Mouse (Mus musculus): ENCODE data around the gene Bves. TPM values are rescaled to one million over a fixed set of nuclear protein-coding genes. Genes with fewer than 3 reads are reported as not detected.

Bves gene
- polyA plus RNA-seq, 1 experiment from 2014 or later: 2.6 TPM

DNA sequence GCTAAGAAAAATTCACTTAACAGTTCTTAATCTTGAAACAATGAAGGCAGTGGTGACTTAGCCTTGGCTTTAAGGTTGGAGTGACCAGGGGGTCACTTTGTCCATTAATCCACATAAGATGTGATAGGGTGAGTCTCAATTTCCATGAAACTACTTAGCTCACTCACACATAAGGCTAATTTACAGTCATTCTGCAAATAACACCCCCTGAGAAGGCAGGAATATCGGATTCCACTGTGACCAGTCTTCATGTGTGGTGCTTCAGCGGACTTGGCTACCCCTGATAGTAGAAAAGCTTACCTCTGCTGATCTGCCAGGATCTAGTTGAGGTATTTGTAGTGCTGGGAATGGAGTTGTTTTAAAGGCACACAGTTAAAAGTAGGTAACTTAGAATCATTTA, 35.0 kb downstream of the Bves start:
- Histone ChIP-seq H3K27me3 (ENCODE audit: control insufficient read depth, insufficient read depth, low read length) (no peaks in the 10 kb centered on the region), H3K9me3 (ENCODE audit: control insufficient read depth, low read length) (no peaks in the 10 kb centered on the region), H3K4me1 (replicated peaks; ENCODE audit: control insufficient read depth, insufficient read depth, low read length) (no peaks in the 10 kb centered on the region), H3K4me2 (replicated peaks) (no peak overlapping the region), H3K4me3 (replicated peaks; ENCODE audit: low read length) (no peak overlapping the region), H3K27ac (no peak overlapping the region), H3K36me3 (replicated peaks; ENCODE audit: control insufficient read depth, insufficient read depth) (no peaks in the 10 kb centered on the region), H3K9ac (no peak overlapping the region)
- 83% methylated on average over 2 of the region's 2 CpGs for WGBS
- ATAC-seq (ENCODE audit: low FRiP score): no peak
- no peak for DNase-seq (ENCODE audit: low spot score)

DNA sequence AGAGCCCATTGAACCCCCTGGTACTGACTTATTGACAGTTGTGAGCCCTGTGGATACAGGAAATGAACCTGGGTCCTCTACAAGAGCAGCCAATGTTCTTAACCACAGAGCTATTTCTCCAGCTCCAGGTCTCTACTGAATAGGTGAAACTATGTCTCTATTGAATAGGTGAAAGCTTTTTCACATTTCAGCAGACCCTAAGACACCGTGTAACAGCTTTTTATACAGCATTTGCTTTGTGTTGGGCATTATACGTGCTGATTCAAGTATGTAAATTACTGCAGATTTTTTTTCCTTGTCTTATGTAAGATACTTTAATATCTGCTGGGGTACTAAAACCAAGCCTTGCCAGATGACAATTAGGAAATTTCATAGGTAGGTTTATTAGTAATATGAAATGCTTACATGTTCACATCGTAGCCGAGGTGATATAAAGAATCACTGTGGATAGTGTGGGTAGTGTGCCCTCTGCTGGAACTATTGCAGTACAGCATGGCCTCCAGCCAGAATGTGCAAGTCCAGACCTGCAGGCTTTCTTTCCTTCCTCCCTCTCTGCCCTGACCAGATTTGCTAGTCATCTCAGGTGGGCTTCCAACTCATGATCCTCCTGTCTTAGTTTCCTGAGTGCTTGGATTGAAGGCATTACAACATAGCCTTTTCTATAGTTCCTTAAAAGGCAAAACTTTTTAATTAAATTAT, 37.6 kb downstream of the Bves start:
- Histone ChIP-seq H3K9ac (no peak overlapping the region), H3K4me2 (replicated peaks) (no peak overlapping the region; the same call in 1 of the 2 replicates), H3K9me3 (ENCODE audit: control insufficient read depth, low read length) (no peaks in the 10 kb centered on the region), H3K27me3 (ENCODE audit: control insufficient read depth, insufficient read depth, low read length) (no peaks in the 10 kb centered on the region), H3K4me3 (replicated peaks; ENCODE audit: low read length) (no peak overlapping the region), H3K36me3 (replicated peaks; ENCODE audit: control insufficient read depth, insufficient read depth) (no peaks in the 10 kb centered on the region), H3K4me1 (replicated peaks; ENCODE audit: control insufficient read depth, insufficient read depth, low read length) (no peaks in the 10 kb centered on the region), H3K27ac (no peak overlapping the region)
- peak; percentile 92 for DNase-seq (ENCODE audit: low spot score)
- WGBS: 43% methylated on average over 4 of the region's 4 CpGs
- ATAC-seq (ENCODE audit: low FRiP score): peak; percentile 87

DNA sequence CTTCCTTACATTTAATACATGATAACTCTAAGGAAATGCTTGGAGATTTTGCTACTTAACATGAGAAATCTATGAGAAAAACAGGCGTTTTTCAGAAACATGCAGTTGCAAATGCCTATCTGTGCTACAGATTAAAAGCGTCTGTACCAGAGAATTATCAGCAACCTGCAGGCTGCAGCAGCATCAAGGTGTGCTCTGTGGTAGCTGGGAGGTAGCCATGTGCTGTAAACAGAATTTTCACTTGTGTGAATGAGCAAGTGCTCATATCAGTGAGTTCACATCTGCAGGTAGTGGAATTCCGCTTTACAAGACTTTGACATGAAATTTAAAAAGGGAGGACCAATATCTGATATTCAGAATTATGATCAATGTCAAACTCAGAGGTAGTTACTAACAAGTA, 42.7 kb downstream of the Bves start:
- no peak for ATAC-seq (ENCODE audit: low FRiP score)
- H3K27ac ChIP-seq: no peak overlapping the region
- WGBS: 91% methylated on average over 3 of the region's 3 CpGs
- no peak overlapping the region for H3K4me3 ChIP-seq (replicated peaks; ENCODE audit: low read length)
- no peaks in the 10 kb centered on the region for H3K27me3 ChIP-seq (ENCODE audit: control insufficient read depth, insufficient read depth, low read length)
- H3K9ac ChIP-seq: no peak overlapping the region
- no peak overlapping the region for H3K4me2 ChIP-seq (replicated peaks)
- no peak for DNase-seq (ENCODE audit: low spot score)
- H3K9me3 ChIP-seq (ENCODE audit: control insufficient read depth, low read length): no peaks in the 10 kb centered on the region
- no peaks in the 10 kb centered on the region for H3K4me1 ChIP-seq (replicated peaks; ENCODE audit: control insufficient read depth, insufficient read depth, low read length)
- no peaks in the 10 kb centered on the region; the same call in 1 of the 2 replicates for H3K36me3 ChIP-seq (replicated peaks; ENCODE audit: control insufficient read depth, insufficient read depth)

DNA sequence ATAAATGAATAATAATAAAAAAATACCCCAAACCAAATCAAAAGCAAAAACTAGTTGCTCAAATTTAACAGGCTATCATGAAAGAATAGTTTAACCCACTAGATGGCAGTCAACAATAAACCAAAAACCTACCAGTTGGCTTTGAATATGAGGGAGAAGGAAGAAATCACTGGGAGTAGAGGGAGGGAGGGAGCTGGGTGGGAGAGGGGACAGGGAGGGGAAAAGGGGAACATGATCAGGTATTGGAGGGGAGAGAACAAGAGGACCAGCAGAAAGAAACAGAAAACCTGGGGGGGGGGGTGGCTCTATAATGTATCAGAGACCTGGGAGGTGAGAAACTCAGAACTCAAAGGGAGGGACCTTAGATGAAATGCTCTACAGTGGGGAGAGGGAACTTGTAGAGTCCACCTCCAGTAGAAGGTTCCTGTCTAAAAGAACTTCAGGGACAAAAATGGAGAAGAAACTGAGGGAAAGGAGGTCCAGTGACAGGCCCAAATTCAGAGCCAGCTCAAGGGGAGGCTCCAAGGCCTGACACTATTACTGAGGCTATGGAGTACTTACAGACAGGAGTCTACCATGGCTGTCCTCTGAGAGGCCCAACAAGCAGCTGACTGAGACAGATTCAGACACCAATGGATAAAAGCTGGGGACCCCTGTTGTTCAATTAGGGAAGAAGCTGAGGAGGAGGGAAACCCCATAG, 46.5 kb downstream of the Bves start:
- no peak overlapping the region for H3K27ac ChIP-seq
- no peak overlapping the region for H3K9ac ChIP-seq
- H3K4me3 ChIP-seq (replicated peaks; ENCODE audit: low read length): no peak overlapping the region
- DNase-seq (ENCODE audit: low spot score) (peak; percentile 70), ATAC-seq (ENCODE audit: low FRiP score) (peak; percentile 53; the same call in 1 of the 2 replicates)
- no peak overlapping the region for H3K4me2 ChIP-seq (replicated peaks)
- no peaks in the 10 kb centered on the region for H3K9me3 ChIP-seq (ENCODE audit: control insufficient read depth, low read length)
- no peaks in the 10 kb centered on the region for H3K4me1 ChIP-seq (replicated peaks; ENCODE audit: control insufficient read depth, insufficient read depth, low read length)
- H3K36me3 ChIP-seq (replicated peaks; ENCODE audit: control insufficient read depth, insufficient read depth): no peaks in the 10 kb centered on the region; the same call in 1 of the 2 replicates
- no peaks in the 10 kb centered on the region for H3K27me3 ChIP-seq (ENCODE audit: control insufficient read depth, insufficient read depth, low read length)

DNA sequence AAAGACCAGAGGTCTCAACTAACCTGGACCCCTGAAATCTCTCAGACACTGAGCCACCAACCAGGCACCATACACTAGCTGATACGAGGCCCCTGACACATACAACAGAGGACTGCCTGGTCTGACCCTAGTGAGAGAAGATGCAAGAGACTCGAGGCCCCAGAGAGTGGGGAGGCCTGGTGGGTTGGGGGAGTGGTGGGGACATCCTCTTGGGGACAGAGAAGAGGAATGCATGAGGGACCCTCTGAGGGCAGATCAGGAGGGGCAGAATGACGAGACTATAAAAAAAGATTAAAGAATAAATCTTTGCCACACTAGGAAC, 47.0 kb downstream of the Bves start:
- Histone ChIP-seq H3K4me1 (replicated peaks; ENCODE audit: control insufficient read depth, insufficient read depth, low read length) (no peaks in the 10 kb centered on the region), H3K27me3 (ENCODE audit: control insufficient read depth, insufficient read depth, low read length) (no peaks in the 10 kb centered on the region), H3K4me3 (replicated peaks; ENCODE audit: low read length) (no peak overlapping the region), H3K27ac (no peak overlapping the region), H3K9me3 (ENCODE audit: control insufficient read depth, low read length) (no peaks in the 10 kb centered on the region), H3K36me3 (replicated peaks; ENCODE audit: control insufficient read depth, insufficient read depth) (no peaks in the 10 kb centered on the region; the same call in 1 of the 2 replicates), H3K9ac (no peak overlapping the region), H3K4me2 (replicated peaks) (no peak overlapping the region)
- ATAC-seq (ENCODE audit: low FRiP score): no peak
- DNase-seq (ENCODE audit: low spot score): no peak
- WGBS: 56% methylated on average over 3 of the region's 3 CpGs

DNA sequence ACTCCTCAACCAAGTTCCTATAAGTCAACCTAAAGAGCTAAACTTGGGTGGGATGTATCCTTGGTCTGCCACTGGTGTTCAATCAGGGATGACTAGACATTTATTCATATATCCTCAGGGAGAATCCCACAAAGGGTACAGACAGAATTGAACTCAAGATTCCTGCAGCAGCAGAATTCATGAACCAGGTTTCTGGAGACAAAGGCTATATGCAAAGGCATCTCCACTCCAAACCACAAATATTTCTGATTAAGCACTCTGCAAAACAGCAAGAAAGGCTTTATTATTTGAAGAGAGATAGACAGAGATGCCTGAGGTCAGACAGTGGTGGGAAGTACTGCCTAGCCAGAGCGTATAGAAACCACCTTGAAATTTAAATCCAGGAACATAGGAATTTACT, 62.6 kb downstream of the Bves start:
- ATAC-seq (ENCODE audit: low FRiP score): no peak
- no peak for DNase-seq (ENCODE audit: low spot score)
- H3K4me3 ChIP-seq (replicated peaks; ENCODE audit: low read length): no peak overlapping the region
- H3K27ac ChIP-seq: no peak overlapping the region
- no peaks in the 10 kb centered on the region for H3K9me3 ChIP-seq (ENCODE audit: control insufficient read depth, low read length)
- WGBS: 86% methylated on average over 1 of the region's 1 CpGs
- no peaks in the 10 kb centered on the region for H3K27me3 ChIP-seq (ENCODE audit: control insufficient read depth, insufficient read depth, low read length)
- H3K36me3 ChIP-seq (replicated peaks; ENCODE audit: control insufficient read depth, insufficient read depth): no peaks in the 10 kb centered on the region
- no peak overlapping the region for H3K4me2 ChIP-seq (replicated peaks)
- no peak overlapping the region for H3K9ac ChIP-seq
- H3K4me1 ChIP-seq (replicated peaks; ENCODE audit: control insufficient read depth, insufficient read depth, low read length): no peaks in the 10 kb centered on the region

DNA sequence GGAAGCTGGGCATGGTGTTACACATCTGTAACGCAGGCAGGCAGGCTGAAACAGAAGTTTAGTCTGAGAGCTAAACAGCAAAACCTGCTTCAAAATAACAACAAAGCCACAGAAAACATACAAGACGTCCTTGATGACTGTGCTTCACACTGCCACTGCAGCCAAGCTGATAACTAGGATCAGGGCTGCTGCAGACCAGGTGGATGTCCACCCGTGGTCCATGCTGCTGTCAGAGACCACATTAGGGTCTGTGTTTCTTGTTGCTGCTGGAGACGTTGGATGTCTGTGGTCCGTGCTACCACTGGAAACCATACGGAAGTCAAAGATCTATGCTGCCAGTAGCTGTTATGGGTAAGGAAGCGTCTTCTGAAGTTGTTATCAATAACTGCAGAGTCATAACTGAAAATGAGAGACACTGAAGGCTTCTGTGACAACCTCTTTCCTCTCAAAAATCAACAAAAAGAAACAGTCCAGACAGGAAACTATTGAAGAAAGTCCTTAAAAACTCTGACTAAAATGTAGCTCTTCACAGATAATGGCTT, 64.2 kb downstream of the Bves start:
- WGBS: 88% methylated on average over 7 of the region's 7 CpGs
- Histone ChIP-seq H3K4me1 (replicated peaks; ENCODE audit: control insufficient read depth, insufficient read depth, low read length) (no peaks in the 10 kb centered on the region), H3K4me2 (replicated peaks) (no peak overlapping the region), H3K4me3 (replicated peaks; ENCODE audit: low read length) (no peak overlapping the region), H3K9ac (no peak overlapping the region), H3K36me3 (replicated peaks; ENCODE audit: control insufficient read depth, insufficient read depth) (no peaks in the 10 kb centered on the region), H3K27me3 (ENCODE audit: control insufficient read depth, insufficient read depth, low read length) (no peaks in the 10 kb centered on the region), H3K9me3 (ENCODE audit: control insufficient read depth, low read length) (no peaks in the 10 kb centered on the region), H3K27ac (no peak overlapping the region)
- DNase-seq (ENCODE audit: low spot score): no peak
- ATAC-seq (ENCODE audit: low FRiP score): no peak

DNA sequence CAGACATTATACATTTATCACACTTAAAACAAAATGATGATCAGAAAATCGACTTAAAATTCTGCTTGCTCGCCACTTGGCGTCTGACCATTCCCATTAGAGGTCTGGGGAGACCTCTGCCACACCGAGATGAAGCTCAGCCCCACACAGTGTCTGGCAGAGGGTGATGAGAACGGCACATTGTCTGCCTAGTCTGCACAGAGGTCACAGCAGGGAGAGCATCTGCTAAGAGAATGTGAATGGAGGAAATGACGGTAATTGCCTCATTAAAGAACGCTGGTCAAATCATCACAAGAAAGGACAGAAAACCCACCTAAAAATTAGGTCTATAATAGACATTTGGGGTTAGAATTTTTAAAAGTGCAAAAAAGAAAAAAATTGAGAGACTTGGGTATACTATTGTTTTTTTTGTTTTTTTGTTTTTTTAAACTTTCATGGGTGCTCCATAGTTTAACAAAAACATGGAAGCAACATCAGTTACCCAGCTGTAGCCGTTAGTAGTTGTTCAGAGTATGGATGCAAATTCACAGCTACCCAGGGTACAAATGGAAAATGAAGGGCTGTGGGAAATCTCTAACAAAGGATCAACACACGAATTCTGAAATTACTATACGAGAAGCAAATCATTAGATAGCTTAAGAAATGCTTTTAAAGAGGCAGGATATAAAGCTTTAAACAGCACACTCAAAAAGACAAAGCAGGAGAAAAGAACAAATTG, 75.2 kb downstream of the Bves start:
- WGBS: 5% methylated on average over 10 of the region's 10 CpGs
- Histone ChIP-seq H3K4me1 (replicated peaks; ENCODE audit: control insufficient read depth, insufficient read depth, low read length) (peaks cover 9% of the 10 kb centered on the region), H3K9me3 (ENCODE audit: control insufficient read depth, low read length) (no peaks in the 10 kb centered on the region), H3K36me3 (replicated peaks; ENCODE audit: control insufficient read depth, insufficient read depth) (no peaks in the 10 kb centered on the region), H3K27me3 (ENCODE audit: control insufficient read depth, insufficient read depth, low read length) (no peaks in the 10 kb centered on the region), H3K27ac (no peak overlapping the region), H3K9ac (no peak overlapping the region), H3K4me2 (replicated peaks) (peak overlapping the region; percentile 24), H3K4me3 (replicated peaks; ENCODE audit: low read length) (no peak overlapping the region)
- ATAC-seq (ENCODE audit: low FRiP score) (peak; percentile 80; the same call in 1 of the 2 replicates), DNase-seq (ENCODE audit: low spot score) (peak; percentile 36)

DNA sequence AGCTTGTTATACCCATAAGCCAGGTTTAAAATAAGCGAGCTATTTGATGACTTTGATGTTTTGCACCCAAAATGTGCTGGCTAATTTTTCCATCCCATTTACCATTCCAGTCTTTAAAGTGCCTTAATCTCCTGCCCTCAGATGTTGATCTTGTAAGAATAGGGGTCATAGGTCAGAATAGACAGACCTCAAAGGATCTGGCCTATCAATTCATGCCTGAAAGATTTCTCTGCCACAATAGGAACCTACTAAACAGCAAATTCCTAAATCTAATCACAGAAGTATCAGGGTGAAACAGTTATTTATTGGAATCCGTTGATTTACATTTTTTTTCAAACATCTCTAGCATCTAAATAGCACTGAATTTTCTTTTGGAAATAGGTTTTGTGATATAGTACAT, 76.2 kb downstream of the Bves start:
- DNase-seq (ENCODE audit: low spot score): no peak
- no peaks in the 10 kb centered on the region for H3K36me3 ChIP-seq (replicated peaks; ENCODE audit: control insufficient read depth, insufficient read depth)
- H3K9me3 ChIP-seq (ENCODE audit: control insufficient read depth, low read length): no peaks in the 10 kb centered on the region
- H3K4me3 ChIP-seq (replicated peaks; ENCODE audit: low read length): no peak overlapping the region
- no peak overlapping the region for H3K9ac ChIP-seq
- no peak for ATAC-seq (ENCODE audit: low FRiP score)
- H3K27ac ChIP-seq: no peak overlapping the region
- peaks cover 9% of the 10 kb centered on the region for H3K4me1 ChIP-seq (replicated peaks; ENCODE audit: control insufficient read depth, insufficient read depth, low read length)
- H3K4me2 ChIP-seq (replicated peaks): no peak overlapping the region
- WGBS: 21% methylated on average over 2 of the region's 2 CpGs
- no peaks in the 10 kb centered on the region for H3K27me3 ChIP-seq (ENCODE audit: control insufficient read depth, insufficient read depth, low read length)

Data from hindbrain, embryonic 14.5 days (tissue).